Comparison of ENCODE assay signal across 8 mouse cellular contexts in the genomic region with DNA sequence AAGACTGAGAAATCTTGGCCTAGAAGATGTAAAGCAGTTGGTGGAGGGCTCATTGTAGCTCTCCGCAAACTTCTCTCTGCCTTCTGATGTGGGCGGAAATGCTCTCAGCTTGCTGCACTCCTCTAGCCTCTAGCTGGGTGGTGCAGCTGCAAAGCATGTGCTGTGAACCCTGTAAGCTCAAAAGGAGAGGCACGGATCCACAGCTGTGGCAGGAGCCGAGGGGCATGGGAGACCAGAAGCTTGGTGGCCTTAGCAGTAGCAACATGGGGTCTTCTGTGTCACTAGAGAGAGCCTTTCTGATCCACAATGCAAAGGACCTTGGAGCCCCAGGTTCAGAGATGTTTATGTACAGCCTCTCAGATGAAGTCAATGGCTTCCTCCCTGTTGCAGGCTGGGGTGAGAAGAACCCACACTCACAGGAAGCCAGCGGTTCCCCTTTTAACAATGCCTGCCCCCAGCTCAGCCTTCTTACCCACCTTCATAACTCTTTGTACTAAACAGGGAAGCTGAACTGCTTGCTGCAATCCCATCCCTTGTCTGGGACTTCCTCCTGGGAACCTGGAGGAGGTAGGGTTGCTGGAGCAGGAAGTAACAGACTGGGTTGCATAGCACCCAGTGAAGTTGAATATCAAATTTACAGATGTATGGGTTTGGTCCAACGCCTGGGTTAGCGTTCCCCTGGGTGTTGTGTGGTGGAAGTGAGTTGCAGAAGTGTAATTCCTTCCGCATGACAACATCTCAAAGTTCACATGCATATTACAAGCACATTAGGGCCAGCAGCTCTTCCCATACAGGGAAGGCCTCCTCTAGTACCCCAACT. TPM values are rescaled to one million over a fixed set of nuclear protein-coding genes. Genes with fewer than 3 reads are reported as not detected.
DNase-seq lines count a peak whose midpoint lies in the region; ATAC-seq lines count a peak whose summit lies in the region.

No protein-coding gene starts in this region.

- ATAC-seq in frontal cortex, adult (ENCODE audit: low TSS enrichment), result peak; percentile 94

- DNase-seq in frontal cortex, postnatal 14 days (ENCODE audit: low spot score in 2 of 2), result no peak
- peak; percentile 7 for DNase-seq in adrenal gland, postnatal 14 days
- DNase-seq in induced T-regulatory cell, adult 2 months (ENCODE audit: low read depth), result peak; percentile 89
- peak; percentile 9 for DNase-seq in lung, postnatal 10 days
- DNase-seq in thymus, adult 18-20 months, result peak; percentile 83 to 93
- DNase-seq in cerebellum, adult 11 months, result no peak
- no peak for DNase-seq in c-Kit-positive CD71-positive TER-119-positive erythroid progenitor cells, embryonic 14.5 days (ENCODE audit: low spot score)

RNA-seq across cellular contexts. Expression of a gene that starts 16.4 kb away (rescaled TPM):
- 7.1 and 55.2 TPM in 2 replicates for total RNA-seq in adrenal gland, postnatal 14 days (2021)

Comparison
In these comparisons a context has a peak if more than half of its experiments do, and no peak if none do; other contexts are left out.
1. DNase-seq: peak in adrenal gland, postnatal 14 days (single experiment), induced T-regulatory cell, adult 2 months (single experiment), lung, postnatal 10 days (single experiment) and thymus, adult 18-20 months (2 of 2); none in frontal cortex, postnatal 14 days (0 of 2), cerebellum, adult 11 months (single experiment) and c-Kit-positive CD71-positive TER-119-positive erythroid progenitor cells, embryonic 14.5 days (single experiment).